Mouse (Mus musculus): ENCODE data around the gene G430095P16Rik.

Gene G430095P16Rik

GRCm38 (mm10) chr8:84770100-84770953 lies 47.5 kb downstream of the G430095P16Rik start:
- no peak for DNase-seq (ENCODE audit: low spot score in 2 of 2)

GRCm38 (mm10) chr8:84771000-84771687 lies 48.3 kb downstream of the G430095P16Rik start:
- no peak for DNase-seq (ENCODE audit: low spot score in 2 of 2)

GRCm38 (mm10) chr8:84771941-84772378 lies 49.2 kb downstream of the G430095P16Rik start:
- no peak for DNase-seq (ENCODE audit: low spot score in 2 of 2)

- no peak for DNase-seq (ENCODE audit: low spot score in 2 of 2)
Measured at GRCm38 (mm10) chr8:84772628-84773027, 49.8 kb downstream of the G430095P16Rik start.

GRCm38 (mm10) chr8:84773304-84773703 lies 50.5 kb downstream of the G430095P16Rik start:
- DNase-seq (ENCODE audit: low spot score in 2 of 2) = no peak

- DNase-seq (ENCODE audit: low spot score in 2 of 2) = peak; percentile 86
Measured at GRCm38 (mm10) chr8:84773833-84774232, 51.0 kb downstream of the G430095P16Rik start.

GRCm38 (mm10) chr8:84774473-84774911 lies 51.7 kb downstream of the G430095P16Rik start:
- DNase-seq (ENCODE audit: low spot score in 2 of 2) = peak; percentile 77 to 80

GRCm38 (mm10) chr8:84775105-84775591 lies 52.3 kb downstream of the G430095P16Rik start:
- peak in 1 of 2 experiments; percentile 66 for DNase-seq (ENCODE audit: low spot score in 2 of 2)

GRCm38 (mm10) chr8:84775621-84776113 lies 52.9 kb downstream of the G430095P16Rik start:
- no peak for DNase-seq (ENCODE audit: low spot score in 2 of 2)

Measured in heart, adult 9 months (tissue).